Mouse (Mus musculus) kidney, adult 11 months (tissue): ENCODE data around the gene Olfr444.

Experiments used
- DNase-seq: peaks from one replicate; pipeline ENCODE4 v3.0.0; 2022

Gene Olfr444

GRCm38 (mm10) chr6:42948767-42949166 is at the start of gene Olfr444:
Gene Olfr444, plus strand, starts transcription at chr6:42949067.
- DNase-seq: no peak

- DNase-seq: no peak
Measured at GRCm38 (mm10) chr6:42900345-42900744, 48.5 kb upstream of the Olfr444 start.

DNA sequence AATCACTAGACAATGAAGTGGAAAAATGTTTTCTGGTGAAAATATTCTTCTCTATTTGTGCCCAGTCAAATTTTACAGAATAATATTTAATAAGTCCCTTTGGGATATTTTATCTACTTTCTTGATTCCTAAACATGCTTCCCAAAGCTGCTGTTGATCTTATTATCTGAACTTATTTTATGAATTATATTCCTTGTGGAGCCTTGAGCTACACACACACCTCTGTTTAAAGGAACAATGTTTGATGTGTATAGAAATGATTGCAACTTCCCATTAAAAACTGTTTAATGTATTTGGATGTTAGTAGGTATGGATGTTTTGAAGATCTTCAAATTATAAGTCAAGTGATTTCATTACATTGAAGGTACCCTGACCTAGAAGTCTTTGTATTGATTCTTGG is 40.3 kb upstream of the Olfr444 start, which contains the start of gene Olfr447:
TSS of gene Olfr447 (plus strand) at position 301 of the 400 bp plus-strand sequence.
- no peak for DNase-seq

- DNase-seq: no peak
Measured at GRCm38 (mm10) chr6:42921077-42921476, 27.8 kb upstream of the Olfr444 start, which contains the start of gene Olfr446. Gene Olfr446, plus strand, starts transcription at chr6:42921377.

DNA sequence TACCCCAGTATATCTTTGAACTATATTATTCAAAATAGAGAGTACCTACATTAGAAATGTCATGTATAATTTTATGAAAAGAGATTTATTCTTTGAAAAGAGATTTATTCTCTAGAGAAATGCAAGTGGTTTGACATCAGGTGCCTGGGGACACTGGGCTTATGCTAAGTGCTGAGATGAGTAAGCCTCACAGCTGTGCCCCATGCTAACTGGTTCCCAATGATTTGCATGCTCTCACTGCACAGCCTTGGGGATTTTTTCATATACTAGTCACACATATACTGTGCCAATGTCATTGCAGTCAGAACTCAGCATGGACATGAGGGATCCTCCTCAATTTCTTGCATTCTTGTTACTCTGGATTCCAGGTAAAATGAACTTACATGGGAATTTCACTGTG is 31.5 kb downstream of the Olfr444 start:
- DNase-seq: no peak
